Mouse (Mus musculus) activated CD4-positive, CD25-positive, alpha-beta regulatory T cell, adult 9 weeks (primary cell): Measurements from ENCODE around the gene Ddi2. TPM values are rescaled to one million over a fixed set of nuclear protein-coding genes. Genes with fewer than 3 reads are reported as not detected.

Source experiments
- polyA plus RNA-seq: library from polyadenylated mRNA; unstranded; fragments of 100-300 nt; shearing (Covaris generic); gene quantifications from one replicate; pipeline ENCODE4 v1.2.1, GENCODE M21; 2017

Ddi2 gene
- polyA plus RNA-seq, result 5.4 TPM

DNA sequence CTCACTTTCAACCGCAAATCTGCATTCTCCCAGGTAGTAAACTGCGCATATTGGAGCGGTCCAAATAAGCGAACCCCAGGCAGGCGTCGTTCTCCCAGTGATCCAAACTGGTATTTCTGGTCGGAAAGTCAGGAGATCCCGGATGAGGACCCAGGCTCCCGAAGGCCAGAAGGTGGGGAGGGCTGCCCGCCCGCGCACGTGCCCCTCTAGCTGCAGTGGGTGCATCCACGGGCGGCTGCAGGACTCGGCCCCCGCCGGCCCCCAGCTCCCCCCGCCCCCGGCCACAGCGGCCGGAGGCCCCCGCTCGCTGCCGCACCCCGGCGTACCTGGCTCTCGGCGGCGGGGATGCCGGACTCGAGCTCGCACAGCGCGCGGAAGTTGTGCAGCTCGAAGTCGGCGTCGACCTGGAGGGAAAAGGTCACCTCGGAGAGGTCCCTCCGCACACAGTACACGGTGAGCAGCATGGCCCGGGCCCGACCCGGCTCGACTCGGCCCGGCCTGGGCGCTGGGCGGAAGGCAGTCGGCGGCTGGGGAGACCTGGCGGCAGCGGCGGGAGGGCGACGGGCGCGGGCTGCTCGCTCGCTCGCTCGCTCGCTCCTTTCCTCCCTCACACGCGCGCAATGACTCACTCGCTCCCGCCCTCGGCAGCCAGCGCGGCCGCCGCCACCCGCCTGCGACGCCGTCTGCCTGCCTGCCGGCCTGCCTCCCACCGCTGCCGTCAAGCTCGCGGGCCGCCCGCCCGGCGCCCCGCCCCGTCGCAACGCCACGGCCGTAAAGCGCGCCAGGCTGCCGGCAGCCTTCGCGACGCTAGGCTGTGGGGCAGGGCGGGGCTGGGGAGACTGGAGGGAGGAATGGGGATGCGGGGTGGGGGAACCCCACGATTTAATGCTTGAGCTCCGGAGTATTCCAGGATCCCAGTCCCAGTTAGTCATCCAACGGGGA is at the start of gene Ddi2:
Gene Ddi2 (minus strand): TSS at position 689 of the 942 bp plus-strand sequence.

DNA sequence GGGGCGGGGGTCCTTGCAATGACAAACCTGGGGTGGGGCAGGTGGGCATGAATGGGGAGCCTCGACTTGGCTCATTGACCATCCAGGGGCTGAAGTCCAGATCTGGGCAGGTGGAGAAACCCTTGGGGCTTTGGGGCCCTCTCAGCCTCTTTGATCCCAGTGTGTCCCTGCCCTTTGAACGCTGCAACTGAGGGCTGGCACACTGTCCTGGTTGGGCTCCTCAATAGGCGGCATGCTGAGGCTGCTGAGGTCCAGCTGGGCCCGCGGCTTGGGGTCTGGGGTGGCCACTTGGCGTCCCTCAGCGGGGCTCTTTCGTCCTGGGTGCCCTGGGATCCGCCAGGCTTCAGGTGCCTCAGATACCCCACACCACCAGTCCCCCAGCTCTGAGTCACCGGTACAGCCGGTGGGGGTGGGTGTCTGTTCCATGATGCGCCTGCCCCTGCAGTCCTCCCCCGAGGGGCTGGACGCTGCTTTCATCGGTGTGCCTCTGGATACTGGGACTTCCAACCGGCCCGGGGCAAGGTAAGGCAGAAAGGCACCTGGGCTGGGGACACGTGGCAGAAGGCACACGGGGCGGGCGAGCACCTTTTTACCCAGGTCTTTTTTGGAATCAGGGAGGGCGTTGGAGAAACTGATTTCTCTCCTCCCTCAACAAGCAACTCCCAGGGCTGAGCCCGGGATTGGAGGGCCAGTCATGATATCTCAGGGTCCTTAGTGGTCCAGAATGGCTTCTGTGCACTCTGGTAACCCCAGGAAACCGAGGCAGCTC is 23.5 kb upstream of the Ddi2 start, which contains the start of gene Agmat:
Gene Agmat (plus strand): TSS at position 95 of the 769 bp plus-strand sequence.

DNA sequence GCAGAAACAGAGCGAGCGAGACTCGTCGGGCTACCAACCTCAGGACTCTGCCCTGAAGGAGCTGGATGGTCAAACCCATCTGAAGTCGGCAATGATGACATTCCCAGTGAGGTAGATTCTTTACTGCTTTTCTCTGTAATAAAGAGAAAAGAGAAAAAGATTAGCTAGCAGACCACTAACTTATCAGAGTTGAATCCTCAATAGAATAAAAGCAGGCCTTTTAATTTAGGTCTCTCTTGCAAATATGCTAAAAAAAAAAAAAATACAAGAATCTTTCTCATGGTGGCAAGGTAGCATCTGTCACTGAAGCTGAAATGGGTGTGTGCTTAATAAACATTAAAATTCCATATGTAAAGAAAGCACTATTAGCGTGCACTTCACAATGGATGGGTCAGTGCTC is 37.7 kb downstream of the Ddi2 start, which contains the start of gene Rsc1a1:
Gene Rsc1a1 (minus strand): TSS at position 101 of the 400 bp plus-strand sequence.

DNA sequence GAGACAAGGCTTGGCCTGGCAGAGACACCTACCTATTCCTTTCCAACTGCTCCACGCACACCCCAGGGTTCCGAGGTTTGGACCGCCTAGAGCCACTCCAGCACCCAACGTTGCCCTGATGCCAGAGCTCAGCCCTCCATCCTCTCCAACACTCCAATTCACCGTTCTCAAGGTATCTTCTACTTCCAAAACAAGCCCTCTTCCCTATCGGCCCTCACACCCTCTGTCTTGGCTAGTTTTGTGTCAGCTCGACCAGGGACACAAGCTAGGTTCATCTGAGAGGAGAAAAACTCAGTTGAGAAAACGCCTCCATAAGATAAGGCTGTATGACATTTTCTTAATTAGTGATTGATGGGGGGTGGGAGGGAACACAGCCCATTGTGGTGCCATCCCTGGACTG is 58.4 kb downstream of the Ddi2 start, which contains the start of gene Plekhm2:
Gene Plekhm2 (minus strand): TSS at position 101 of the 400 bp plus-strand sequence.

Other genes with a start within 250 kb of the Ddi2 start
- gene Spen, start 184.8 kb downstream of the Ddi2 start, polyA plus RNA-seq, result 6.4 TPM
- gene Fblim1, start 117.3 kb downstream of the Ddi2 start, polyA plus RNA-seq, result 0.21 TPM
- 0.22 TPM for gene Tmem82, start 104.8 kb downstream of the Ddi2 start, polyA plus RNA-seq
- gene Slc25a34, start 99.6 kb downstream of the Ddi2 start, polyA plus RNA-seq, result not detected
- gene Plekhm2, start 58.5 kb downstream of the Ddi2 start, polyA plus RNA-seq, result 4.9 TPM
- not detected for gene Rsc1a1, start 37.8 kb downstream of the Ddi2 start, polyA plus RNA-seq
- not detected for gene Agmat, start 23.3 kb upstream of the Ddi2 start, polyA plus RNA-seq
- 4.9 TPM for gene Dnajc16, start 67.5 kb upstream of the Ddi2 start, polyA plus RNA-seq
- 20.3 TPM for gene Casp9, start 70.2 kb upstream of the Ddi2 start, polyA plus RNA-seq
- gene Cela2a, start 102.7 kb upstream of the Ddi2 start, polyA plus RNA-seq, result not detected
- gene Ctrc, start 122.9 kb upstream of the Ddi2 start, polyA plus RNA-seq, result not detected
- gene Efhd2, start 151.5 kb upstream of the Ddi2 start, polyA plus RNA-seq, result 15.0 TPM